Mouse (Mus musculus): Measurements from ENCODE around the gene Zfp94.

GRCm38 (mm10) chr7:24254633-24255474 lies 61.6 kb downstream of the Zfp94 start, which contains the start of gene Zfp108:
- TF ChIP-seq POLR2A (IDR thresholded peaks at IDR 0.05; ENCODE audit: control insufficient read depth in 1 of 2, insufficient read depth in 1 of 2, low read depth in 1 of 2, low read length in 2 of 2, poor library complexity in 1 of 2) (no peak), MYB (IDR thresholded peaks at IDR 0.05; ENCODE audit: low read depth, low read length) (no peak), CHD2 (IDR thresholded peaks at IDR 0.05; ENCODE audit: low read length) (no peak), CTCF (IDR thresholded peaks at IDR 0.05 in 2 of 3, conservative IDR thresholded peaks at IDR 0.05 in 1 of 3; ENCODE audit: control insufficient read depth in 1 of 3, insufficient read depth in 1 of 3, low read depth in 2 of 3, low read length in 3 of 3, poor library complexity in 1 of 3, severe bottlenecking in 1 of 3) (no peak), POLR2AphosphoS5 (IDR thresholded peaks at IDR 0.05; ENCODE audit: borderline replicate concordance, low read depth, low read length) (no peak), ZC3H11A (IDR thresholded peaks at IDR 0.05; ENCODE audit: low read depth, low read length) (no peak), MYC (IDR thresholded peaks at IDR 0.05; ENCODE audit: low read depth, low read length) (no peak)

All from MEL (cell line).